Mouse (Mus musculus): ENCODE results near the gene Mta2. TPM values are rescaled to one million over a fixed set of nuclear protein-coding genes. Genes with fewer than 3 reads are reported as not detected.

The Mta2 gene
- polyA plus RNA-seq, 1 experiment from 2014 or later: 39.7 TPM

DNA sequence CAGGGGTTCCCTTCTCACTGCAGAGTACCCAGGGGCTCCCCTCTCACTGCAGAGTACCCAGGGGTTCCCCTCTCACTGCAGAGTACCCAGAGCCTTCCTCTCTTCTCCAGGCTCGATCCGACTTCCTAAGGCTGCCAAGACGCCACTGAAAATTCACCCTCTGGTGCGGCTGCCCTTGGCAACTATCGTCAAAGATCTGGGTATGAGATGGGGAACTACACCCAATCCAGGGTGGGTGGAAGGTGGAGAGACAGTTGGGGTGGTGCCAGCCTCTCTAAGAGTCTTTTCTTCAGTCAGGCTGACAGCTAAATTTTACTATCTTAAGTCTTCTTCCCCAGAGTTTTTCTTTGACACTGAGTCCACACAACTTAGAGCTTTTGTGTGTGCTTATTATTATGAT, 8.5 kb downstream of the Mta2 start:
- no peak for DNase-seq (ENCODE audit: low spot score)
- no peak overlapping the region for H3K9ac ChIP-seq (ENCODE audit: low read depth, low read length)
- no peaks in the 10 kb centered on the region for H3K27me3 ChIP-seq (replicated peaks; ENCODE audit: control insufficient read depth, insufficient read depth, low read length)
- no peak overlapping the region for H3K27ac ChIP-seq (replicated peaks; ENCODE audit: low read depth, low read length)
- H3K36me3 ChIP-seq (ENCODE audit: control insufficient read depth, insufficient read depth, low read length): peaks cover 74% of the 10 kb centered on the region
- ATAC-seq (ENCODE audit: low read depth): no peak
- H3K9me3 ChIP-seq (ENCODE audit: control insufficient read depth, low read length): no peaks in the 10 kb centered on the region
- 90% methylated on average over 5 of the region's 5 CpGs for WGBS
- no peaks in the 10 kb centered on the region; the same call in 1 of the 2 replicates for H3K4me1 ChIP-seq (ENCODE audit: control insufficient read depth, insufficient read depth, low read length)
- no peak overlapping the region for H3K4me2 ChIP-seq (ENCODE audit: low read depth, low read length)
- no peak overlapping the region for H3K4me3 ChIP-seq (ENCODE audit: low read depth, low read length)

DNA sequence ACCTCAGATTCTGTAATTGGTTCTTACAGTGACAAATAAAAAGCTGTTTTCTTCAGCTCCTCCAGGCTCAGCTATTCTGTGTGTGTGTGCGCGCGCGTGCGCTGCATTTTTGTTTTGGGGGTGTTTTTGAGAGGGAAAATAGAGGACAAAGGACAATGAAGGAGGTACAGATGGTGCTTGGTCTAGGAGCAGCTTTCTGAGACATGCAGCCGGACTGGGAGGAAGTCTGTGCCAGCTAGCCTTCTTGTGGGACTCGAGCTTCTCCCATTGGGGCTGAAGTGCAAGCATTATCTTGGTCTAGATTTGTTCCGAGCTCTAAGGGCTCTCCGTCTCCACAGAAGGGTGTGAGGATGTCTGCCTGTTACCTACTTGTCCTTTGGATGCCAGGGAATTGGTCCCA, 10.6 kb downstream of the Mta2 start:
- Histone ChIP-seq H3K4me1 (ENCODE audit: control insufficient read depth, insufficient read depth, low read length) (no peaks in the 10 kb centered on the region; the same call in 1 of the 2 replicates), H3K4me2 (ENCODE audit: low read depth, low read length) (no peak overlapping the region), H3K9me3 (ENCODE audit: control insufficient read depth, low read length) (no peaks in the 10 kb centered on the region), H3K27ac (replicated peaks; ENCODE audit: low read depth, low read length) (no peak overlapping the region), H3K4me3 (ENCODE audit: low read depth, low read length) (no peak overlapping the region), H3K27me3 (replicated peaks; ENCODE audit: control insufficient read depth, insufficient read depth, low read length) (no peaks in the 10 kb centered on the region), H3K36me3 (ENCODE audit: control insufficient read depth, insufficient read depth, low read length) (peaks cover 75% of the 10 kb centered on the region), H3K9ac (ENCODE audit: low read depth, low read length) (0 out of 2 replicates have a peak overlapping the region, but pooled peaks have one; percentile 46)
- ATAC-seq (ENCODE audit: low read depth) (no peak), DNase-seq (ENCODE audit: low spot score) (no peak)
- WGBS: 89% methylated on average over 9 of the region's 9 CpGs

DNA sequence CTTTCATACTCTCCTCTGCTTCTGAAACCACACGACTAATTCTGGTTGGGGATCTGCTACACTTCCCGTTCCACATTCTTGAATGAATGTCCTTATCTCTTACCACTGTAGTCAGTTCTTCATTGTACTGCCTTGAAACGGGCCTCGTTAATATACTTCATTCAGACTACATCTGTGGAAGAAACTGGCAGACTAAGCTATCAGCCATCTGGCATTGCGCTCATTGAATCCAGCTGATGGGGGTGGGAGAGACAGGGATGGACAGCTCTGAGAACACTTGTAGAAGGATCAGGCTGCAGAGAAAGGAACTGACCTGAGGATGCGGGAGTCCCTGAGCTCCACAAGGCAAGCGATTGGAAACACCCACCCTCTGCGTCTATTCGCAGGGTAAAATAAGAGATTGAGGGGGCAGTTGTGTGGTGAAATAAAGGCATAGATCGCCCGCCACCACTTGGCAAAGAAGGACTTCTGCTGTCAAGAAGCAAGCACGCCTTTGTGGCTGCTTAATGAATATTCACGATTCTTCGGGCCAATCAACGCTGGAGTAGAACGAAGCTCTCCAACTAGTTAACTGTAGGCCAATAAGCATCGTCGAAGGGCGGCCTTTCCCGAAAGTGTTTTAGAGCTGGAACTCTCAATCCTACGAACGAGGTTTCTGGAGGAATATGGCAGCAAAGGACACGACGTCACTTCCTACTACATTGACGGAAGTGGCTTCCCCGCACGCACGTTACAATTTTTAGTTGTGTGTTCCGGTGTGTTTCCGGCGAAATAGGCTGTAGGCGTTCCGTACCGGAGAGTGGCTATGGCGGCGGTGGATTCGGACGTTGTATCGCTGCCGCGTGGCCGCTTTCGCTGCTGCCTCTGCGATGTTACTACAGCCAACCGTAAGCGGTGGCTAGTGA, 11.7 kb downstream of the Mta2 start, which contains the start of gene Tut1:
Tut1 (plus strand) TSS at position 713 of the 905 bp plus-strand sequence.
- peak within 1 kb of the TSS; percentile 70 for H3K4me3 ChIP-seq (ENCODE audit: low read depth, low read length)

DNA sequence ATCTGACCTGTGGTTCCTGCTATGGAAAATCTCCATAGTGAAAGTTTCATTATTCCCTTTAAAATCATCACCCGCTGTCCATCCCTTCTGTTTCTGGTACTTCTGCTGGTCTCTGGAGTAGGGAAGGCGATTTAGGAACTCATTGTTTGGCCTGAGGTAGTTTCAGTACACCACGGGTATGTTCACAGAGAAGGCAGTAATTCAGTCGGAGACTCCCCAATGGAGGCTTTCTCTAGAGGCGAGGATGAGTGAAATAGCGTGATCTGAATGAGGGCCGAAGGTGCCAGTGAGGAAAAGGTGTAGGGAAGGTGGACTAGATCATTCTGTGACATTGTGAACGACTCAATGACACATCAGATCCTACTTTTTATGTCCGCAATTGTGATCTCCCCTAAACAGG, 12.5 kb downstream of the Mta2 start:
- Histone ChIP-seq H3K27me3 (replicated peaks; ENCODE audit: control insufficient read depth, insufficient read depth, low read length) (no peaks in the 10 kb centered on the region), H3K4me2 (ENCODE audit: low read depth, low read length) (peak overlapping the region; percentile 84), H3K9me3 (ENCODE audit: control insufficient read depth, low read length) (no peaks in the 10 kb centered on the region), H3K36me3 (ENCODE audit: control insufficient read depth, insufficient read depth, low read length) (peaks cover 71% of the 10 kb centered on the region), H3K9ac (ENCODE audit: low read depth, low read length) (peak overlapping the region; percentile 73), H3K4me1 (ENCODE audit: control insufficient read depth, insufficient read depth, low read length) (no peaks in the 10 kb centered on the region; the same call in 1 of the 2 replicates), H3K27ac (replicated peaks; ENCODE audit: low read depth, low read length) (peak overlapping the region; percentile 69), H3K4me3 (ENCODE audit: low read depth, low read length) (peak overlapping the region; percentile 70)
- no peak for ATAC-seq (ENCODE audit: low read depth)
- 4% methylated on average over 9 of the region's 9 CpGs for WGBS
- DNase-seq (ENCODE audit: low spot score): no peak

More for the DNA sequence above, 11.7 kb downstream of the Mta2 start, which contains the start of gene Tut1:
- H3K27ac ChIP-seq (replicated peaks; ENCODE audit: low read depth, low read length): peak within 1 kb of the TSS; percentile 76
- DNase-seq (ENCODE audit: low spot score) (peak; percentile 99), ATAC-seq (ENCODE audit: low read depth) (peak; percentile 97)
- peaks cover 72% of the 10 kb centered on the region for H3K36me3 ChIP-seq (ENCODE audit: control insufficient read depth, insufficient read depth, low read length)
- H3K9ac ChIP-seq (ENCODE audit: low read depth, low read length): peak within 1 kb of the TSS; percentile 73
- no peaks in the 10 kb centered on the region for H3K9me3 ChIP-seq (ENCODE audit: control insufficient read depth, low read length)
- no peaks in the 10 kb centered on the region for H3K27me3 ChIP-seq (replicated peaks; ENCODE audit: control insufficient read depth, insufficient read depth, low read length)
- 3% methylated on average over 46 of the region's 46 CpGs for WGBS
- H3K4me2 ChIP-seq (ENCODE audit: low read depth, low read length): peak within 1 kb of the TSS; percentile 84
- H3K4me1 ChIP-seq (ENCODE audit: control insufficient read depth, insufficient read depth, low read length): no peaks in the 10 kb centered on the region; the same call in 1 of the 2 replicates

DNA sequence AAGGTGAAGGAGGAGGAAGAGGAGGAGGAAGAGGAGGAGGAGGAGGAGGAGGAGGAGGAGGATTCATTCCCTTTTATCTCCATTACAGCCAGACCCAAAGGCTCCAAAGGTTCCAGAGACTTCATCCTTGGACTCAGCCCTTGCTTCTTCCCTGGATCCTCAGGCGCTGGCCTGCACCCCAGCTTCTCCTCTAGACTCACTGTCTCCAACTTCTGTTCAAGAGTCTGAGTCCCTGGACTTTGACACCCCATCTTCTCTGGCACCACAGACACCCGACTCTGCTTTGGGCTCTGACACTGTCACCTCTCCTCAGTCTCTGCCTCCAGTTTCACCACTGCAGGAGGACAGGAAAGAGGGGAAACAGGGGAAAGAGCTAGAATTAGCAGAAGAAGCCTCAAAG, 20.6 kb downstream of the Mta2 start:
- Histone ChIP-seq H3K9ac (ENCODE audit: low read depth, low read length) (no peak overlapping the region), H3K4me2 (ENCODE audit: low read depth, low read length) (no peak overlapping the region), H3K4me1 (ENCODE audit: control insufficient read depth, insufficient read depth, low read length) (0 out of 2 replicates have a peak, but pooled peaks cover 5% of the 10 kb centered on the region), H3K36me3 (ENCODE audit: control insufficient read depth, insufficient read depth, low read length) (peaks cover 84% of the 10 kb centered on the region), H3K4me3 (ENCODE audit: low read depth, low read length) (no peak overlapping the region), H3K9me3 (ENCODE audit: control insufficient read depth, low read length) (no peaks in the 10 kb centered on the region), H3K27ac (replicated peaks; ENCODE audit: low read depth, low read length) (no peak overlapping the region), H3K27me3 (replicated peaks; ENCODE audit: control insufficient read depth, insufficient read depth, low read length) (no peaks in the 10 kb centered on the region)
- DNase-seq (ENCODE audit: low spot score): no peak
- 83% methylated on average over 2 of the region's 2 CpGs for WGBS
- ATAC-seq (ENCODE audit: low read depth): no peak

DNA sequence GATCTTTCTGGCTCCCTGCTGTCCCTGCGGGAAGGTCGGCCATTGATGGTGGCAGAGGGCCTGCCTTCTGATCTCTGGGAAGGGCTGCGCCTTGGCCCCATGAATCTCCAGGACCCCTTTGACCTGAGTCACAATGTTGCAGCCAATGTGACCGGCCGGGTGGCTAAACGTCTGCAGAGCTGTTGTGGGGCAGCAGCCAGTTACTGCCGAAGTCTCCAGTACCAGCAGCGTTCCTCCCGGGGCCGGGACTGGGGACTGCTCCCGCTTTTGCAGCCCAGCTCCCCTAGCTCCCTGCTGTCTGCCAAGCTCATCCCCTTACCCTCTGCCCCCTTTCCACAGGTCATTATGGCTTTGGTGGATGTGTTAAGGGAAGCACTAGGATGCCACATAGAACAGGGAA, 23.4 kb downstream of the Mta2 start:
- Histone ChIP-seq H3K36me3 (ENCODE audit: control insufficient read depth, insufficient read depth, low read length) (peaks cover 76% of the 10 kb centered on the region), H3K9ac (ENCODE audit: low read depth, low read length) (peak overlapping the region; percentile 76; the same call in 1 of the 2 replicates), H3K27ac (replicated peaks; ENCODE audit: low read depth, low read length) (peak overlapping the region; percentile 98; the same call in 1 of the 2 replicates)

DNA sequence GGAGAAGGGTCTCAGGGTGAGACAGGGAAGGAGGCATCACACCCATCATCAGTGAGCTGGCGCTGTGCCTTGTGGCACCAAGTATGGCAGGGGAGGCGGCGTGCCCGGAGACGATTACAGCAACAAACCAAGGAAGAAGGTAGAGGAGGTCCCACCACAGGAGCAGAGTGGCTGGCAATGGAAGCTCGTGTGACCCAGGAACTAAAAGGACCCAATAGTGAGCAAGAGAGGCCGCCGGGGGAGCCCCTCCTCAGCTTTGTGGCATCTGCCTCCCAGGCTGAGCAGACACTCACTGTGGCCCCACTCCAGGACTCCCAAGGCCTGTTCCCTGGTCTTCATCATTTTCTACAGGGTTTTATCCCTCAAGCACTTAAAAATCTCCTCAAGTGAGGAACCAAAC, 24.1 kb downstream of the Mta2 start:
- ATAC-seq (ENCODE audit: low read depth) (no peak), DNase-seq (ENCODE audit: low spot score) (no peak)
- peaks cover 76% of the 10 kb centered on the region for H3K36me3 ChIP-seq (ENCODE audit: control insufficient read depth, insufficient read depth, low read length)
- 68% methylated on average over 8 of the region's 8 CpGs for WGBS
- no peaks in the 10 kb centered on the region for H3K9me3 ChIP-seq (ENCODE audit: control insufficient read depth, low read length)
- peak overlapping the region; percentile 98 for H3K27ac ChIP-seq (replicated peaks; ENCODE audit: low read depth, low read length)
- H3K4me3 ChIP-seq (ENCODE audit: low read depth, low read length): peak overlapping the region; percentile 83
- no peaks in the 10 kb centered on the region for H3K27me3 ChIP-seq (replicated peaks; ENCODE audit: control insufficient read depth, insufficient read depth, low read length)
- H3K4me1 ChIP-seq (ENCODE audit: control insufficient read depth, insufficient read depth, low read length): peaks cover 10% of the 10 kb centered on the region; the same call in 1 of the 2 replicates
- peak overlapping the region; percentile 59 for H3K4me2 ChIP-seq (ENCODE audit: low read depth, low read length)
- peak overlapping the region; percentile 76 for H3K9ac ChIP-seq (ENCODE audit: low read depth, low read length)

More for the DNA sequence above, 23.4 kb downstream of the Mta2 start:
- ATAC-seq (ENCODE audit: low read depth) (no peak), DNase-seq (ENCODE audit: low spot score) (no peak)
- no peak overlapping the region for H3K4me2 ChIP-seq (ENCODE audit: low read depth, low read length)
- H3K9me3 ChIP-seq (ENCODE audit: control insufficient read depth, low read length): no peaks in the 10 kb centered on the region
- H3K27me3 ChIP-seq (replicated peaks; ENCODE audit: control insufficient read depth, insufficient read depth, low read length): no peaks in the 10 kb centered on the region
- no peak overlapping the region for H3K4me3 ChIP-seq (ENCODE audit: low read depth, low read length)
- H3K4me1 ChIP-seq (ENCODE audit: control insufficient read depth, insufficient read depth, low read length): peaks cover 10% of the 10 kb centered on the region; the same call in 1 of the 2 replicates
- 88% methylated on average over 11 of the region's 11 CpGs for WGBS

DNA sequence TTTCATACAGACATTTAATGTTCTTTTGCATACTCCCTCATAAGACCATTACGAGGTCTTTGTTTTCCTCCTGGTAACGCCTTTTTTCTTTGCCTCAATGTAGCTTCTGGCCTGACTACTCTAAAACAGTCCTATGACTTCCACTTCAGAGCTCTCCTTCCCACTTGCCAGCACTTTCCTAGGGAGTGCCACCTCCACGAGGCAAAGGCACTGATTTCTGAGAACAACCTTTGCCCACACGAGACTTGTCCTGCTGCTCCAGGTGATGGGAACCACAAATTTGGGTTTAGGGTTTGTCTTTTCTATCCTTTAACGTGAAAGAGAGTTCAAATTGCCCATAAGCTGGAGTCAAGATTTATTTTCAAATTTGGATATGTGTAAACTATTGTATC, 24.5 kb downstream of the Mta2 start:
- Histone ChIP-seq H3K9ac (ENCODE audit: low read depth, low read length) (peak overlapping the region; percentile 76), H3K27me3 (replicated peaks; ENCODE audit: control insufficient read depth, insufficient read depth, low read length) (no peaks in the 10 kb centered on the region), H3K27ac (replicated peaks; ENCODE audit: low read depth, low read length) (peak overlapping the region; percentile 98), H3K4me1 (ENCODE audit: control insufficient read depth, insufficient read depth, low read length) (peaks cover 10% of the 10 kb centered on the region; the same call in 1 of the 2 replicates), H3K4me2 (ENCODE audit: low read depth, low read length) (peak overlapping the region; percentile 59), H3K9me3 (ENCODE audit: control insufficient read depth, low read length) (no peaks in the 10 kb centered on the region), H3K36me3 (ENCODE audit: control insufficient read depth, insufficient read depth, low read length) (peaks cover 76% of the 10 kb centered on the region), H3K4me3 (ENCODE audit: low read depth, low read length) (peak overlapping the region; percentile 83)
- WGBS: 29% methylated on average over 5 of the region's 5 CpGs
- DNase-seq (ENCODE audit: low spot score) (no peak), ATAC-seq (ENCODE audit: low read depth) (no peak)

Measured in embryonic facial prominence, embryonic 14.5 days (tissue).